Mouse (Mus musculus) left cerebral cortex, adult 18-20 months (tissue): ENCODE measurements around the gene Gm26602. TPM values are rescaled to one million over a fixed set of nuclear protein-coding genes. Genes with fewer than 3 reads are reported as not detected.
A peak's percentile ranks its signal among the peaks of the same experiment; 100 is the strongest.

Experiments used
- DNase-seq, 2 experiments: peaks; one replicate each; pipeline ENCODE4 v3.0.0; 2021 to 2022; ENCODE audit warnings: low spot score in 2 of 2, mixed read lengths in 1 of 2
- long read RNA-seq, 2 experiments: library from polyadenylated mRNA; stranded (forward); transcript quantifications; one replicate each; pipeline ENCODE4 v2.0.0; 2021
- total RNA-seq, 2 experiments: library from RNA; stranded (reverse); gene quantifications; 2 replicates each; pipeline ENCODE4 v1.2.3; 2021

The Gm26602 gene
- total RNA-seq = not detected
- long read RNA-seq, experiment 1 = 0 reads
- long read RNA-seq, experiment 2 = 0 reads

- DNase-seq = no peak
Measured at GRCm38 (mm10) chr10:79910556-79910955, at the start of gene Gm26602. Gm26602 (plus strand) TSS chr10:79910856.

- DNase-seq = no peak
Measured at GRCm38 (mm10) chr10:79861230-79862048, 49.2 kb upstream of the Gm26602 start.

- DNase-seq = no peak
Measured at GRCm38 (mm10) chr10:79862049-79862788, 48.4 kb upstream of the Gm26602 start.

GRCm38 (mm10) chr10:79862925-79863324 is 47.7 kb upstream of the Gm26602 start:
- DNase-seq = no peak

GRCm38 (mm10) chr10:79864351-79865188 is 46.1 kb upstream of the Gm26602 start:
- DNase-seq = no peak

- DNase-seq = no peak
Measured at GRCm38 (mm10) chr10:79865189-79865601, 45.5 kb upstream of the Gm26602 start.

GRCm38 (mm10) chr10:79865801-79866295 is 44.8 kb upstream of the Gm26602 start:
- no peak for DNase-seq

GRCm38 (mm10) chr10:79866601-79867000 is 44.1 kb upstream of the Gm26602 start:
- DNase-seq = no peak

GRCm38 (mm10) chr10:79871845-79872244 is 38.8 kb upstream of the Gm26602 start:
- no peak for DNase-seq

- DNase-seq = no peak
Measured at GRCm38 (mm10) chr10:79872862-79873261, 37.8 kb upstream of the Gm26602 start.

GRCm38 (mm10) chr10:79873313-79873712 is 37.3 kb upstream of the Gm26602 start:
- no peak for DNase-seq

- DNase-seq = no peak
Measured at GRCm38 (mm10) chr10:79873715-79874289, 36.9 kb upstream of the Gm26602 start.

GRCm38 (mm10) chr10:79874290-79874862 is 36.3 kb upstream of the Gm26602 start, which contains the start of the genes Prtn3 and Plppr3:
Prtn3 (plus strand) TSS chr10:79874476.
Plppr3 (minus strand) TSS chr10:79874634.
- no peak for DNase-seq

GRCm38 (mm10) chr10:79877174-79877573 is 33.5 kb upstream of the Gm26602 start:
- DNase-seq = no peak

- DNase-seq = no peak
Measured at GRCm38 (mm10) chr10:79877757-79878156, 32.9 kb upstream of the Gm26602 start.

GRCm38 (mm10) chr10:79879527-79879926 is 31.1 kb upstream of the Gm26602 start:
- no peak for DNase-seq

- no peak for DNase-seq
Measured at GRCm38 (mm10) chr10:79880721-79881120, 29.9 kb upstream of the Gm26602 start.

- DNase-seq = no peak
Measured at GRCm38 (mm10) chr10:79881981-79882380, 28.7 kb upstream of the Gm26602 start.

GRCm38 (mm10) chr10:79883297-79884084 is 27.2 kb upstream of the Gm26602 start:
- peak; percentile 79 to 87 for DNase-seq
